Mouse (Mus musculus): ENCODE results near the gene Ift46. TPM values are rescaled to one million over a fixed set of nuclear protein-coding genes. Genes with fewer than 3 reads are reported as not detected.

Gene Ift46
- total RNA-seq, 2 experiments from 2014 or later: 34.0 to 38.9 TPM

- ATAC-seq (replicated peaks; ENCODE audit: poor library complexity): no peak
Measured at GRCm38 (mm10) chr9:44802808-44803450, 35.2 kb downstream of the Ift46 start, which contains the start of gene Ttc36. Ttc36 (minus strand) TSS chr9:44803072.

- no peak for ATAC-seq (replicated peaks; ENCODE audit: poor library complexity)
Measured at GRCm38 (mm10) chr9:44804678-44805077, 37.0 kb downstream of the Ift46 start.

GRCm38 (mm10) chr9:44805536-44805935 lies 37.8 kb downstream of the Ift46 start:
- ATAC-seq (replicated peaks; ENCODE audit: poor library complexity): no peak

GRCm38 (mm10) chr9:44807141-44807540 lies 39.4 kb downstream of the Ift46 start:
- ATAC-seq (replicated peaks; ENCODE audit: poor library complexity): no peak

GRCm38 (mm10) chr9:44807778-44808177 lies 40.1 kb downstream of the Ift46 start:
- ATAC-seq (replicated peaks; ENCODE audit: poor library complexity): no peak

GRCm38 (mm10) chr9:44810316-44810715 lies 42.6 kb downstream of the Ift46 start:
- no peak for ATAC-seq (replicated peaks; ENCODE audit: poor library complexity)

- ATAC-seq (replicated peaks; ENCODE audit: poor library complexity): no peak
Measured at GRCm38 (mm10) chr9:44814179-44814578, 46.5 kb downstream of the Ift46 start.

GRCm38 (mm10) chr9:44817522-44817921 lies 49.8 kb downstream of the Ift46 start:
- no peak for ATAC-seq (replicated peaks; ENCODE audit: poor library complexity)

GRCm38 (mm10) chr9:44819920-44820827 lies 52.5 kb downstream of the Ift46 start:
- no peak for ATAC-seq (replicated peaks; ENCODE audit: poor library complexity)

GRCm38 (mm10) chr9:44826660-44827059 lies 59.0 kb downstream of the Ift46 start:
- no peak for ATAC-seq (replicated peaks; ENCODE audit: poor library complexity)

GRCm38 (mm10) chr9:44828944-44829343 lies 61.2 kb downstream of the Ift46 start:
- no peak for ATAC-seq (replicated peaks; ENCODE audit: poor library complexity)

GRCm38 (mm10) chr9:44830506-44830905 lies 62.8 kb downstream of the Ift46 start:
- no peak for ATAC-seq (replicated peaks; ENCODE audit: poor library complexity)

GRCm38 (mm10) chr9:44832356-44832755 lies 64.6 kb downstream of the Ift46 start:
- no peak for ATAC-seq (replicated peaks; ENCODE audit: poor library complexity)

GRCm38 (mm10) chr9:44836439-44836838 lies 68.7 kb downstream of the Ift46 start:
- ATAC-seq (replicated peaks; ENCODE audit: poor library complexity): peak; percentile 90

- ATAC-seq (replicated peaks; ENCODE audit: poor library complexity): peak; percentile 61; the same call in 1 of the 2 replicates
Measured at GRCm38 (mm10) chr9:44841241-44841640, 73.5 kb downstream of the Ift46 start.

Other genes with a start within 250 kb of the Ift46 start
- gene Cxcr5, start 206.0 kb upstream of the Ift46 start, total RNA-seq (2015): not detected in 2 replicates
- not detected in 2 replicates for gene Cxcr5, start 206.0 kb upstream of the Ift46 start, total RNA-seq (2017)
- gene Ddx6, start 163.0 kb upstream of the Ift46 start, total RNA-seq (2015): 65.0 and 65.9 TPM in 2 replicates
- 66.6 and 74.4 TPM in 2 replicates for gene Ddx6, start 163.0 kb upstream of the Ift46 start, total RNA-seq (2017)
- not detected in 2 replicates for gene Treh, start 94.7 kb upstream of the Ift46 start, total RNA-seq (2015)
- gene Treh, start 94.7 kb upstream of the Ift46 start, total RNA-seq (2017): not detected in 2 replicates
- 0.64 and 1.4 TPM in 2 replicates for gene Phldb1, start 32.7 kb upstream of the Ift46 start, total RNA-seq (2015)
- gene Phldb1, start 32.7 kb upstream of the Ift46 start, total RNA-seq (2017): 2.7 and 5.7 TPM in 2 replicates
- 169 and 181 TPM in 2 replicates for gene Arcn1, start 63 bp upstream of the Ift46 start, total RNA-seq (2015)
- gene Arcn1, start 63 bp upstream of the Ift46 start, total RNA-seq (2017): 163 and 188 TPM in 2 replicates
- 0.10 and 0.32 TPM in 2 replicates for gene Tmem25, start 31.4 kb downstream of the Ift46 start, total RNA-seq (2015)
- gene Tmem25, start 31.4 kb downstream of the Ift46 start, total RNA-seq (2017): not detected in 2 replicates
- gene Ttc36, start 35.2 kb downstream of the Ift46 start, total RNA-seq (2015): 0.15 and 0.76 TPM in 2 replicates
- not detected in 2 replicates for gene Ttc36, start 35.2 kb downstream of the Ift46 start, total RNA-seq (2017)
- 49.6 and 61.0 TPM in 2 replicates for gene Kmt2a, start 113.4 kb downstream of the Ift46 start, total RNA-seq (2015)
- gene Kmt2a, start 113.4 kb downstream of the Ift46 start, total RNA-seq (2017): 7.0 and 11.3 TPM in 2 replicates
- gene Atp5l, start 152.8 kb downstream of the Ift46 start, total RNA-seq (2015): 457 and 602 TPM in 2 replicates
- 109 and 166 TPM in 2 replicates for gene Atp5l, start 152.8 kb downstream of the Ift46 start, total RNA-seq (2017)
- gene Ube4a, start 197.7 kb downstream of the Ift46 start, total RNA-seq (2015): 45.7 and 48.1 TPM in 2 replicates
- 32.4 and 44.6 TPM in 2 replicates for gene Ube4a, start 197.7 kb downstream of the Ift46 start, total RNA-seq (2017)
- gene Cd3g, start 212.5 kb downstream of the Ift46 start, total RNA-seq (2015): not detected in 2 replicates
- 0.30 and 3.1 TPM in 2 replicates for gene Cd3g, start 212.5 kb downstream of the Ift46 start, total RNA-seq (2017)
- gene Cd3d, start 213.9 kb downstream of the Ift46 start, total RNA-seq (2015): 0.12 and 0.44 TPM in 2 replicates
- 0.17 and 0.33 TPM in 2 replicates for gene Cd3d, start 213.9 kb downstream of the Ift46 start, total RNA-seq (2017)
- gene Cd3e, start 241.7 kb downstream of the Ift46 start, total RNA-seq (2015): not detected in 2 replicates
- gene Cd3e, start 241.7 kb downstream of the Ift46 start, total RNA-seq (2017): not detected in 2 replicates

All from megakaryocyte progenitor cell, adult 5-6 weeks (primary cell).